Mouse (Mus musculus) stomach, embryonic 16.5 days (tissue): Measurements from ENCODE around the gene Jmjd7. TPM values are rescaled to one million over a fixed set of nuclear protein-coding genes. Genes with fewer than 3 reads are reported as not detected.

Source experiments
- ATAC-seq: fragments of 200-750 bp; cut with Nextera tagmentation; 2 replicates; pipeline ENCODE4 v1.8.0; 2017; ENCODE audit warnings: moderate number of reproducible peaks, moderate TSS enrichment; ENCODE audit not compliant: insufficient read depth, low FRiP score
- H3K27ac ChIP-seq: fragments of 300-500 bp; sonication (generic); 2 replicates; pipeline ENCODE4 v1.5.1; 2014; ENCODE audit warnings: low read length
- H3K27me3 ChIP-seq: fragments of 300-500 bp; sonication (generic); 2 replicates; pipeline ENCODE4 v1.6.1; 2014; ENCODE audit warnings: low read length, control low read depth, mixed read lengths; ENCODE audit not compliant: control insufficient read depth, insufficient read depth
- H3K36me3 ChIP-seq: fragments of 300-500 bp; sonication (generic); 2 replicates; pipeline ENCODE4 v1.6.1; 2014; ENCODE audit warnings: low read length; ENCODE audit not compliant: control insufficient read depth, insufficient read depth
- H3K4me1 ChIP-seq: fragments of 300-500 bp; sonication (generic); 2 replicates; pipeline ENCODE4 v1.6.1; 2014; ENCODE audit warnings: low read length, control low read depth, mixed read lengths; ENCODE audit not compliant: control insufficient read depth, insufficient read depth
- H3K4me2 ChIP-seq: fragments of 300-500 bp; sonication (generic); 2 replicates; pipeline ENCODE4 v1.6.1; 2014; ENCODE audit warnings: low read depth, low read length, mixed read lengths
- H3K4me3 ChIP-seq: fragments of 300-500 bp; sonication (generic); replicated peaks from 2 replicates; pipeline ENCODE4 v1.5.1; 2014; ENCODE audit warnings: mild to moderate bottlenecking, low read length
- H3K9ac ChIP-seq: fragments of 300-500 bp; sonication (generic); 2 replicates; pipeline ENCODE4 v1.6.1; 2014; ENCODE audit warnings: low read length
- H3K9me3 ChIP-seq: fragments of 300-500 bp; sonication (generic); replicated peaks from 2 replicates; pipeline ENCODE4 v1.6.1; 2016; ENCODE audit warnings: low read length, control low read depth; ENCODE audit not compliant: control insufficient read depth
- WGBS: fragments of 180-500 bp; shearing (Covaris S2); extraction: QIAGEN DNeasy Blood & Tissue Kit; methylation state at CpG from one replicate; pipeline ENCODE4 v1.1.7; 2014; 5-methylcytosine and 5-hydroxymethylcytosine counted together
- polyA plus RNA-seq: library from polyadenylated mRNA; unstranded; fragments of >200 nt; fragmentation: Nextera tagmentation; extraction: Ambion mirVana; gene quantifications from 2 replicates; pipeline ENCODE4 v1.2.1, GENCODE M21; 2015

Gene Jmjd7
- polyA plus RNA-seq, 1 experiment from 2014 or later = 15.4 TPM

GRCm38 (mm10) chr2:120030380-120030779 lies 3.1 kb downstream of the Jmjd7 start:
- Histone ChIP-seq H3K27ac (no peak overlapping the region), H3K9me3 (no peaks in the 10 kb centered on the region), H3K4me2 (no peak overlapping the region), H3K27me3 (no peaks in the 10 kb centered on the region), H3K4me3 (no peak overlapping the region), H3K4me1 (peaks cover 13% of the 10 kb centered on the region), H3K9ac (no peak overlapping the region), H3K36me3 (peaks cover 6% of the 10 kb centered on the region; the same call in 1 of the 2 replicates)
- no peak; the same call in 1 of the 2 replicates for ATAC-seq
- 72% methylated on average over 8 of the region's 8 CpGs for WGBS

GRCm38 (mm10) chr2:120032726-120033467 lies 5.6 kb downstream of the Jmjd7 start, which contains the start of gene Pla2g4b:
Gene Pla2g4b (plus strand): TSS chr2:120033417.
- no peak within 1 kb of the TSS for H3K27ac ChIP-seq
- no peak for ATAC-seq
- 81% methylated on average over 12 of the region's 12 CpGs for WGBS
- no peaks in the 10 kb centered on the region for H3K27me3 ChIP-seq
- no peaks in the 10 kb centered on the region for H3K9me3 ChIP-seq
- no peak within 1 kb of the TSS for H3K4me2 ChIP-seq
- H3K4me1 ChIP-seq = peaks cover 12% of the 10 kb centered on the region
- peaks cover 17% of the 10 kb centered on the region for H3K36me3 ChIP-seq
- H3K4me3 ChIP-seq = no peak within 1 kb of the TSS
- H3K9ac ChIP-seq = no peak within 1 kb of the TSS

GRCm38 (mm10) chr2:120033726-120034125 lies 6.4 kb downstream of the Jmjd7 start:
- no peak for ATAC-seq
- Histone ChIP-seq H3K4me3 (no peak overlapping the region), H3K4me1 (0 out of 2 replicates have a peak, but pooled peaks cover 4% of the 10 kb centered on the region), H3K27ac (no peak overlapping the region), H3K9me3 (no peaks in the 10 kb centered on the region), H3K4me2 (no peak overlapping the region), H3K36me3 (peaks cover 18% of the 10 kb centered on the region), H3K27me3 (no peaks in the 10 kb centered on the region), H3K9ac (no peak overlapping the region)
- 70% methylated on average over 5 of the region's 5 CpGs for WGBS

GRCm38 (mm10) chr2:120037744-120038143 lies 10.5 kb downstream of the Jmjd7 start:
- Histone ChIP-seq H3K27me3 (no peaks in the 10 kb centered on the region), H3K4me1 (no peaks in the 10 kb centered on the region), H3K36me3 (peaks cover 21% of the 10 kb centered on the region), H3K27ac (no peak overlapping the region), H3K9ac (no peak overlapping the region), H3K4me2 (no peak overlapping the region), H3K4me3 (no peak overlapping the region), H3K9me3 (no peaks in the 10 kb centered on the region)
- ATAC-seq = no peak
- WGBS = 91% methylated on average over 9 of the region's 9 CpGs

- no peaks in the 10 kb centered on the region for H3K27me3 ChIP-seq
These were observed 13.7 kb downstream of the Jmjd7 start for GRCm38 (mm10) chr2:120040991-120041390.

GRCm38 (mm10) chr2:120044101-120044603 lies 16.9 kb downstream of the Jmjd7 start:
- Histone ChIP-seq H3K4me1 (peaks cover 14% of the 10 kb centered on the region; the same call in 1 of the 2 replicates), H3K27me3 (no peaks in the 10 kb centered on the region), H3K27ac (peak overlapping the region; percentile 34; the same call in 1 of the 2 replicates), H3K4me3 (no peak overlapping the region), H3K9me3 (no peaks in the 10 kb centered on the region), H3K36me3 (peaks cover 9% of the 10 kb centered on the region), H3K9ac (0 out of 2 replicates have a peak overlapping the region, but pooled peaks have one; percentile 5), H3K4me2 (no peak overlapping the region)
- WGBS = 46% methylated on average over 4 of the region's 4 CpGs
- peak; percentile 82 for ATAC-seq

More at GRCm38 (mm10) chr2:120040991-120041390, 13.7 kb downstream of the Jmjd7 start:
- 85% methylated on average over 5 of the region's 5 CpGs for WGBS
- H3K4me1 ChIP-seq = peaks cover 9% of the 10 kb centered on the region; the same call in 1 of the 2 replicates
- no peak overlapping the region for H3K27ac ChIP-seq
- no peak overlapping the region for H3K9ac ChIP-seq
- H3K36me3 ChIP-seq = peaks cover 21% of the 10 kb centered on the region
- H3K4me3 ChIP-seq = no peak overlapping the region
- ATAC-seq = no peak
- H3K4me2 ChIP-seq = no peak overlapping the region
- no peaks in the 10 kb centered on the region for H3K9me3 ChIP-seq

- no peaks in the 10 kb centered on the region for H3K27me3 ChIP-seq
- no peak overlapping the region for H3K4me2 ChIP-seq
- peaks cover 14% of the 10 kb centered on the region; the same call in 1 of the 2 replicates for H3K4me1 ChIP-seq
- 69% methylated on average over 3 of the region's 3 CpGs for WGBS
- no peak overlapping the region for H3K4me3 ChIP-seq
- ATAC-seq = no peak
- H3K9ac ChIP-seq = no peak overlapping the region
- no peaks in the 10 kb centered on the region for H3K9me3 ChIP-seq
- H3K27ac ChIP-seq = peak overlapping the region; percentile 12; the same call in 1 of the 2 replicates
- peaks cover 9% of the 10 kb centered on the region for H3K36me3 ChIP-seq
These were observed 17.4 kb downstream of the Jmjd7 start for GRCm38 (mm10) chr2:120044676-120045075.

GRCm38 (mm10) chr2:120046486-120047310 lies 19.4 kb downstream of the Jmjd7 start:
- Histone ChIP-seq H3K27me3 (no peaks in the 10 kb centered on the region), H3K27ac (no peak overlapping the region), H3K4me2 (0 out of 2 replicates have a peak overlapping the region, but pooled peaks have one; percentile 10), H3K9me3 (no peaks in the 10 kb centered on the region), H3K4me1 (peaks cover 16% of the 10 kb centered on the region; the same call in 1 of the 2 replicates), H3K36me3 (peaks cover 3% of the 10 kb centered on the region; the same call in 1 of the 2 replicates), H3K9ac (peak overlapping the region; percentile 32), H3K4me3 (no peak overlapping the region)
- WGBS = 57% methylated on average over 14 of the region's 14 CpGs
- ATAC-seq = peak; percentile 48; the same call in 1 of the 2 replicates
